Mouse (Mus musculus): ENCODE data around the gene Vti1a. TPM values are rescaled to one million over a fixed set of nuclear protein-coding genes. Genes with fewer than 3 reads are reported as not detected.

Gene Vti1a
- polyA plus RNA-seq, 1 experiment from 2014 or later = 26.1 TPM

DNA sequence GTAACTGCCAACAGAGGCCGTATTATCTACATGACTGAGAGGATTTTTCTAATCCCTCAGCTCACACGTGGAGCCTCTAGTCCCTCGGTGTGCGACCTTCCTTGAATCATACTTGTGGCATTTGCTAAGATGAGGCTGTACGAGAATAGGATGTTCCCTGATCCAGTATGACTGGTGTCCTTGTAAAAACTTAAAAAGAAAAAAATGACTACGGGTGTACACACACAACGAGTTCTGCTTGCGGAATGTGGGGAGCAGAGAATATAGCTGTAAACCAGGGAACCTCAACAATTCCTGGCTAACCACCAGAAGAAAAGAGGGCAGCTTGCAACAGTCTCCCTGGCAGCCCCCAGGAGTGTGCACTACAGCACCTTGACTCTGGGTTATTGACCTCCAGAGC lies 300.8 kb downstream of the Vti1a start:
- H3K9me3 ChIP-seq (ENCODE audit: control insufficient read depth, low read length) = no peaks in the 10 kb centered on the region
- no peak overlapping the region for H3K4me2 ChIP-seq (ENCODE audit: low read depth)
- no peak overlapping the region for H3K27ac ChIP-seq (ENCODE audit: low read depth, low read length)
- DNase-seq (ENCODE audit: low spot score) = no peak
- H3K9ac ChIP-seq (ENCODE audit: low read length) = no peak overlapping the region
- 93% methylated on average over 8 of the region's 8 CpGs for WGBS
- H3K4me3 ChIP-seq (ENCODE audit: low read depth, low read length) = no peak overlapping the region
- no peaks in the 10 kb centered on the region for H3K36me3 ChIP-seq (ENCODE audit: control insufficient read depth, insufficient read depth, low read length)
- no peaks in the 10 kb centered on the region for H3K27me3 ChIP-seq (ENCODE audit: control insufficient read depth, insufficient read depth, low read length)
- H3K4me1 ChIP-seq (ENCODE audit: control insufficient read depth, insufficient read depth, low read length) = 0 out of 2 replicates have a peak, but pooled peaks cover 3% of the 10 kb centered on the region
- ATAC-seq (ENCODE audit: insufficient read depth, low FRiP score, low TSS enrichment) = no peak

DNA sequence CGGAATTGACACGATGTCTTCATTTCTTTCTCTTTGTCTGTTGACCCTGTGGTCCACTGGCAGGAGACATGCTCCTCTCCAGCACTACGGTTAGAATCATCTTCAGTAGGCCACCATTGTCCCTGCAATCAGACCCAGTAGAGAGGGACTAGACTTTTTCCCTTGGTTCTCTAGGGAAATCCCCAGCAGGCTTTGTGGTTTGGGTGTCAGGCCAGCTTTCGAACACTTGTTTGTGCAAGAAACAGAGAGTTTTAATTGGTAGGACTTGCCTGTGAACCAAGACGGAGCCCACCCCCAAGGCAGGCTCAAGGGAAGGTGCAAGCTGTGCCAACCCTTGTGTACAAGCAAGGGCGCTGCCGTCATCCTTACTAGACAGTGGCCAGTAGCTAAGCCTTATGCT lies 302.5 kb downstream of the Vti1a start:
- DNase-seq (ENCODE audit: low spot score) = no peak
- H3K4me3 ChIP-seq (ENCODE audit: low read depth, low read length) = no peak overlapping the region
- no peaks in the 10 kb centered on the region for H3K27me3 ChIP-seq (ENCODE audit: control insufficient read depth, insufficient read depth, low read length)
- ATAC-seq (ENCODE audit: insufficient read depth, low FRiP score, low TSS enrichment) = no peak
- no peak overlapping the region for H3K4me2 ChIP-seq (ENCODE audit: low read depth)
- H3K27ac ChIP-seq (ENCODE audit: low read depth, low read length) = no peak overlapping the region
- no peaks in the 10 kb centered on the region for H3K9me3 ChIP-seq (ENCODE audit: control insufficient read depth, low read length)
- no peaks in the 10 kb centered on the region for H3K36me3 ChIP-seq (ENCODE audit: control insufficient read depth, insufficient read depth, low read length)
- 96% methylated on average over 7 of the region's 7 CpGs for WGBS
- no peak overlapping the region for H3K9ac ChIP-seq (ENCODE audit: low read length)
- H3K4me1 ChIP-seq (ENCODE audit: control insufficient read depth, insufficient read depth, low read length) = peaks cover 6% of the 10 kb centered on the region; the same call in 1 of the 2 replicates

DNA sequence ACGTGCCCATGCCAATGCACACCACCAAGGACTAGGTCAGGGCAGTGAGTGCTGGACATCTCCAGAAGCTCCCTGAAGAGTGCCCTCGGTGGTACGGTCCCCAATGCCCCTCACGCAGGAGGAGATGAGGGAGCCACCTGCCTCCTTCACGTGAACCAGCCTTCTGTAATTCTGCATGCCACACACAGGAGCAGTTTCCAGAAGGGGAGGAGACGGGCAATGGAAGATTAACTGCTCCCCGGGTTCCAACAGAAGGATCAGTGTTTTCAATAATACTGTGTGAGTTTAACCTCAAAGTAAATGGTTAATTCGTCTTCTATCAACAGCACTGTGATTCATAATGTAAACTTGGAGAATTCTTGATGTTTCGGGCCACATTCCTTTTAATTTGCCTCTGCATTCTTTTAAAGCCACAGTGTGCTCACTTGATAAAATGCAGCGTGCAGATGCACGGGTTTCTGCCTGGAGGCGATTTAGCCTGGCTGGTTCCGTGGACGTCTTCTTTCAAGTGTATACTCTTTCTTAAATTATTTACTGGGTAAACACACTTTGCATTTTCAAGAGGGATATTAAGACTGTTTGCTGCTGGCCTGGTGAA lies 304.4 kb downstream of the Vti1a start:
- no peak overlapping the region for H3K27ac ChIP-seq (ENCODE audit: low read depth, low read length)
- DNase-seq (ENCODE audit: low spot score) (no peak), ATAC-seq (ENCODE audit: insufficient read depth, low FRiP score, low TSS enrichment) (no peak)
- H3K9ac ChIP-seq (ENCODE audit: low read length) = no peak overlapping the region
- H3K36me3 ChIP-seq (ENCODE audit: control insufficient read depth, insufficient read depth, low read length) = no peaks in the 10 kb centered on the region
- H3K4me1 ChIP-seq (ENCODE audit: control insufficient read depth, insufficient read depth, low read length) = peaks cover 6% of the 10 kb centered on the region; the same call in 1 of the 2 replicates
- H3K9me3 ChIP-seq (ENCODE audit: control insufficient read depth, low read length) = no peaks in the 10 kb centered on the region
- H3K4me3 ChIP-seq (ENCODE audit: low read depth, low read length) = no peak overlapping the region
- H3K4me2 ChIP-seq (ENCODE audit: low read depth) = no peak overlapping the region
- no peaks in the 10 kb centered on the region for H3K27me3 ChIP-seq (ENCODE audit: control insufficient read depth, insufficient read depth, low read length)
- WGBS = 63% methylated on average over 14 of the region's 14 CpGs

- WGBS = 81% methylated on average over 12 of the region's 12 CpGs
- Histone ChIP-seq H3K9me3 (ENCODE audit: control insufficient read depth, low read length) (no peaks in the 10 kb centered on the region), H3K4me1 (ENCODE audit: control insufficient read depth, insufficient read depth, low read length) (peaks cover 6% of the 10 kb centered on the region; the same call in 1 of the 2 replicates), H3K27ac (ENCODE audit: low read depth, low read length) (no peak overlapping the region), H3K4me3 (ENCODE audit: low read depth, low read length) (no peak overlapping the region), H3K36me3 (ENCODE audit: control insufficient read depth, insufficient read depth, low read length) (no peaks in the 10 kb centered on the region), H3K4me2 (ENCODE audit: low read depth) (no peak overlapping the region), H3K27me3 (ENCODE audit: control insufficient read depth, insufficient read depth, low read length) (no peaks in the 10 kb centered on the region), H3K9ac (ENCODE audit: low read length) (no peak overlapping the region)
- ATAC-seq (ENCODE audit: insufficient read depth, low FRiP score, low TSS enrichment) (no peak), DNase-seq (ENCODE audit: low spot score) (no peak)
These were observed 305.0 kb downstream of the Vti1a start for GRCm38 (mm10) chr19:55621011-55621625.

DNA sequence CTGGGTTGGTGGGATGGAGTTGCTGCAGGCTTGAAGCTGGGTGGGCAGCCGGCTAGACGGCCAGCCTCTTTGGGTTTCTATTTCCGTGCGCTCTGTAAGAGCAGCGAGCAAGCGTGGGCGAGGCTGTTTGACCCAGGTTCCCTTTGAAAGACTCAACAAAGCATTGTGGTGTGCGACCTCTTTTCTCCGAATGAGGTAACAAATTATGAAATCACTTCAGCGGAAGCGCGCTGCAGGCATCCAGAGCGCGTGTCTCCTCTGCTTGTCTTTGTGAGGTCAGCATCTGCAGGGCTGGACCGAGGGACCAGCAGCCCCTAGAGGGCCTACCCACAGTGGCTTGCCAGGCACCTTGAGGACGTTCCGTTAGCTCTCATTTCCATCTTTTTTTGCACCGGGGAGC lies 306.7 kb downstream of the Vti1a start:
- ATAC-seq (ENCODE audit: insufficient read depth, low FRiP score, low TSS enrichment) (no peak), DNase-seq (ENCODE audit: low spot score) (no peak)
- Histone ChIP-seq H3K4me1 (ENCODE audit: control insufficient read depth, insufficient read depth, low read length) (peaks cover 6% of the 10 kb centered on the region; the same call in 1 of the 2 replicates), H3K9ac (ENCODE audit: low read length) (no peak overlapping the region), H3K4me2 (ENCODE audit: low read depth) (no peak overlapping the region), H3K36me3 (ENCODE audit: control insufficient read depth, insufficient read depth, low read length) (no peaks in the 10 kb centered on the region), H3K27ac (ENCODE audit: low read depth, low read length) (no peak overlapping the region), H3K27me3 (ENCODE audit: control insufficient read depth, insufficient read depth, low read length) (no peaks in the 10 kb centered on the region), H3K9me3 (ENCODE audit: control insufficient read depth, low read length) (no peaks in the 10 kb centered on the region), H3K4me3 (ENCODE audit: low read depth, low read length) (no peak overlapping the region)
- WGBS = 74% methylated on average over 18 of the region's 18 CpGs

DNA sequence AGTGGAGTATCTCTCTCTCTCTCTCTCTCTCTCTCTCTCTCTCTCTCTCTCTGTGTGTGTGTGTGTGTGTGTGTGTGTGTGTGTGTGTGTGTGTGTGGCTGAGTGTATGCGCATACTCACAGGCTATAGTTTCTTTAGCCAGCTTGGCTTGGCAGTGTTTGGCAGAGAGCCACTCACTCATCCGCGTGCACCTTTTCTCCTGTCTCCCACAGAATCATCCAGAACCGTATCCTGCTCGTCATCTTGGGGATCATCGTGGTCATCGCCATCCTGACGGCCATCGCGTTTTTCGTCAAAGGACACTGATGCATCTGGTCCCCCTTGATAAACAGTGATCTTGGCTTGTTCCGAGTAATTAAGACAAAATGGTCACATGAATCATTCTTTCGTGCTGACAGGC lies 307.5 kb downstream of the Vti1a start:
- ATAC-seq (ENCODE audit: insufficient read depth, low FRiP score, low TSS enrichment) = no peak
- WGBS = 79% methylated on average over 13 of the region's 13 CpGs

DNA sequence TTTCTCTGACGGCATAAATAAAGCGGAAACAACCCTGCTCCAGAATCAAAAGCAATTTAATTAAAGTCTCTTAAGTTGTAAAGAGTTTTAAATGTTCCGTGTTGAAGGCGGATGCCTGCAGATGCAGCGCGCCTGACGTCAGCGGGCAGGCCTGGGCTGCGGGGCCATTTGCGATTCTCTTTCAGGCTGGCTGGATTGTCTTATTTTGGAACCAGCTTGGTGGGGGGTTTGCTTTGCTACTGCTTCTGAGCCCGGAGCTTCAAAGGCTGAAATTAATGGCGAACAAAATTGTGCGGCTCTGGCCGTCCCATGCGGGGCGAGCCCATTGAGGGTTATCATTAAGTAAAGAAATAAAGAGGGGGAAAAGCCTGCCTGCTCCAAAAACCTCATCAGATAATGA lies 310.4 kb downstream of the Vti1a start:
- no peaks in the 10 kb centered on the region for H3K27me3 ChIP-seq (ENCODE audit: control insufficient read depth, insufficient read depth, low read length)
- DNase-seq (ENCODE audit: low spot score) (no peak), ATAC-seq (ENCODE audit: insufficient read depth, low FRiP score, low TSS enrichment) (no peak)
- no peak overlapping the region for H3K4me3 ChIP-seq (ENCODE audit: low read depth, low read length)
- no peaks in the 10 kb centered on the region for H3K36me3 ChIP-seq (ENCODE audit: control insufficient read depth, insufficient read depth, low read length)
- peaks cover 4% of the 10 kb centered on the region; the same call in 1 of the 2 replicates for H3K4me1 ChIP-seq (ENCODE audit: control insufficient read depth, insufficient read depth, low read length)
- no peak overlapping the region for H3K4me2 ChIP-seq (ENCODE audit: low read depth)
- H3K9ac ChIP-seq (ENCODE audit: low read length) = no peak overlapping the region
- 46% methylated on average over 16 of the region's 16 CpGs for WGBS
- H3K27ac ChIP-seq (ENCODE audit: low read depth, low read length) = no peak overlapping the region
- H3K9me3 ChIP-seq (ENCODE audit: control insufficient read depth, low read length) = no peaks in the 10 kb centered on the region

More for the DNA sequence above, 307.5 kb downstream of the Vti1a start:
- Histone ChIP-seq H3K4me1 (ENCODE audit: control insufficient read depth, insufficient read depth, low read length) (peaks cover 6% of the 10 kb centered on the region; the same call in 1 of the 2 replicates), H3K4me2 (ENCODE audit: low read depth) (no peak overlapping the region), H3K36me3 (ENCODE audit: control insufficient read depth, insufficient read depth, low read length) (no peaks in the 10 kb centered on the region), H3K9me3 (ENCODE audit: control insufficient read depth, low read length) (no peaks in the 10 kb centered on the region), H3K9ac (ENCODE audit: low read length) (no peak overlapping the region), H3K27me3 (ENCODE audit: control insufficient read depth, insufficient read depth, low read length) (no peaks in the 10 kb centered on the region), H3K4me3 (ENCODE audit: low read depth, low read length) (no peak overlapping the region), H3K27ac (ENCODE audit: low read depth, low read length) (no peak overlapping the region)
- DNase-seq (ENCODE audit: low spot score) = no peak

DNA sequence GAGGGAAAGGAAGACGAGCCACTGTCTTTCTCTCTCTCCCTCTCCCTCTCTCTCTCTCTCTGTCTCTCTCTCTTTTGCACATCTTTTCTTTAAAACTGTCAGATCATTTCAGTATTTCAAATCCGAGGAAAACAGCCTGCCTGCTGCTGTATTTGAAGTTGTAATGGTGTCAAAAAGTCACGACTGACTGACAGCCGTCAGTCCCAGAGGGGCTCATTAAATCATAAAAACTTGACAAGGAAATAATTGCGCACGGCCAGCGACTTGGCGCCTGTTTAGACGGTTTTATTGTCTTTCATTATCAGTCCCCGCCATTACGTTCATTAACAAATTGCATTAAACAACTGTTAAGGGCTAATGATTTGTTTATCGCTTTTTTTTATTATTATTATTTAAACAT lies 310.9 kb downstream of the Vti1a start:
- no peak overlapping the region for H3K4me3 ChIP-seq (ENCODE audit: low read depth, low read length)
- no peak for DNase-seq (ENCODE audit: low spot score)
- no peaks in the 10 kb centered on the region for H3K27me3 ChIP-seq (ENCODE audit: control insufficient read depth, insufficient read depth, low read length)
- H3K27ac ChIP-seq (ENCODE audit: low read depth, low read length) = no peak overlapping the region
- 65% methylated on average over 12 of the region's 12 CpGs for WGBS
- H3K4me1 ChIP-seq (ENCODE audit: control insufficient read depth, insufficient read depth, low read length) = peaks cover 4% of the 10 kb centered on the region; the same call in 1 of the 2 replicates
- no peaks in the 10 kb centered on the region for H3K36me3 ChIP-seq (ENCODE audit: control insufficient read depth, insufficient read depth, low read length)
- H3K4me2 ChIP-seq (ENCODE audit: low read depth) = no peak overlapping the region
- no peak overlapping the region for H3K9ac ChIP-seq (ENCODE audit: low read length)
- no peak for ATAC-seq (ENCODE audit: insufficient read depth, low FRiP score, low TSS enrichment)
- no peaks in the 10 kb centered on the region for H3K9me3 ChIP-seq (ENCODE audit: control insufficient read depth, low read length)

- Histone ChIP-seq H3K9me3 (ENCODE audit: control insufficient read depth, low read length) (no peaks in the 10 kb centered on the region), H3K4me3 (ENCODE audit: low read depth, low read length) (no peak overlapping the region), H3K4me1 (ENCODE audit: control insufficient read depth, insufficient read depth, low read length) (no peaks in the 10 kb centered on the region), H3K36me3 (ENCODE audit: control insufficient read depth, insufficient read depth, low read length) (no peaks in the 10 kb centered on the region), H3K27ac (ENCODE audit: low read depth, low read length) (no peak overlapping the region), H3K4me2 (ENCODE audit: low read depth) (no peak overlapping the region), H3K9ac (ENCODE audit: low read length) (no peak overlapping the region), H3K27me3 (ENCODE audit: control insufficient read depth, insufficient read depth, low read length) (no peaks in the 10 kb centered on the region)
- DNase-seq (ENCODE audit: low spot score) = peak; percentile 48
- WGBS = 55% methylated on average over 15 of the region's 15 CpGs
- ATAC-seq (ENCODE audit: insufficient read depth, low FRiP score, low TSS enrichment) = peak; percentile 68; the same call in 1 of the 2 replicates
These were observed 319.4 kb downstream of the Vti1a start for GRCm38 (mm10) chr19:55635488-55635887.

Data from neural tube, embryonic 11.5 days (tissue).